8 mouse cellular contexts compared by ENCODE assay signal in the genomic region with DNA sequence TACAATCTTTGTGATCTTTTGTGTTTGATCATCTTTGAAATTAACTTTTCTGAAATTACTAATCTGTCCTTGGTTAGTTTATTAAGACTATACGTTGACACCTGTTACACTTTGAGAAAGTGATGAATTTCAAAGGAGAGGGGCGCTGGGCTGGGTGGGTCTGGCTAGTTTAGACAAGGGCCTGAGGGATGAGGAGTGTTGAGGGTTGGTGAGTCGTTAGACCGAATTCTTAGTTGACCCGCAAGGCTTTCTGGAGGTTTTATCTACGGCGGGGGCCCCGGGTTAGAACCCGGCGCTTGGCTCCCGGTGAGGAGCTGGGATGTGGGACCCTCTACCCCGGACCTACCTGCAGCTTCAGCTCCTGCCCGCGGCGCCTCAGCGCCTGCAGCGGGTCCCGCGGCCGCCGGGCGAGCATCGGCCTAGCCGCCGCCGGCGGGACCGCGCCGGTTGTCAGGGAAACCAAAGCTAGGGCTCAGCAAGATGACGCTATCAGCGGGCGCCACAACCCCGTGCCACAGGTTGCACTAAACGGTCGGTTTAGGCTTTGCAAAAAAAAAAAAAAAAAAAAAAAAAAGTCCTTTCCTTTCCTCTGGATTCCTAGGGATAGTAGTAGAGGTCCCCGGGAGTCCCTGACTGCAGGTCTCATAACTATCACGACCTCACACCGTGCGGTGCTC. TPM values are rescaled to one million over a fixed set of nuclear protein-coding genes. Genes with fewer than 3 reads are reported as not detected.
A peak's percentile ranks its signal among the peaks of the same experiment; 100 is the strongest.
DNase-seq lines count a peak whose midpoint lies in the region; ATAC-seq and TF ChIP-seq lines count a peak whose summit lies in the region.

Gene Nphp1, minus strand, starts transcription at position 458 of the 677 bp plus-strand sequence.

- H3K4me3 ChIP-seq in gastrocnemius, adult 2 months: peak within 1 kb of the TSS; percentile 89
- H3K4me3 ChIP-seq in hindbrain, postnatal 0 days (ENCODE audit: low read length): peak within 1 kb of the TSS; percentile 76
- peak within 1 kb of the TSS; percentile 96 for H3K4me3 ChIP-seq in left cerebral cortex, adult 2 months

- H3K36me3 ChIP-seq in hindbrain, postnatal 0 days (ENCODE audit: insufficient read depth, low read length): no peaks in the 10 kb centered on the region

- peak; percentile 87 for ATAC-seq in hindbrain, postnatal 0 days
- ATAC-seq in megakaryocyte, adult 5-6 weeks (ENCODE audit: poor library complexity, severe bottlenecking): peak; percentile 89

- peak within 1 kb of the TSS; percentile 69 for H3K9ac ChIP-seq in hindbrain, postnatal 0 days (replicated peaks; ENCODE audit: low read length)

- H3K9me3 ChIP-seq in hindbrain, postnatal 0 days (ENCODE audit: low read length): no peaks in the 10 kb centered on the region

- H3K4me2 ChIP-seq in hindbrain, postnatal 0 days (ENCODE audit: low read depth, low read length): peak within 1 kb of the TSS; percentile 77

- H3K4me1 ChIP-seq in hindbrain, postnatal 0 days (ENCODE audit: insufficient read depth, low read length): peaks cover 19% of the 10 kb centered on the region

- intact Hi-C loops in gastrocnemius, adult 2 months (cut with DNase I): no loop called here
- intact Hi-C loops in left cerebral cortex, adult 2 months (cut with DNase I): no loop called here

- peak within 1 kb of the TSS; percentile 87 for H3K27ac ChIP-seq in gastrocnemius, adult 2 months
- H3K27ac ChIP-seq in hindbrain, postnatal 0 days: peak within 1 kb of the TSS; percentile 64; the same call in 1 of the 2 replicates
- H3K27ac ChIP-seq in left cerebral cortex, adult 2 months: peak within 1 kb of the TSS; percentile 28; the same call in 1 of the 2 replicates

- DNase-seq in WW6 (ENCODE audit: low read depth, low spot score): peak; percentile 48
- DNase-seq in cerebellum, postnatal 4 days (ENCODE audit: low spot score in 2 of 2): peak; percentile 75 to 81
- peak; percentile 92 for DNase-seq in gastrocnemius, adult 2 months
- DNase-seq in hindbrain, postnatal 0 days (ENCODE audit: low spot score): peak; percentile 94
- peak; percentile 88 for DNase-seq in left cerebral cortex, adult 2 months (ENCODE audit: extremely low spot score in 1 of 2, low spot score in 2 of 2)
- DNase-seq in right cerebral cortex, adult 2 months (ENCODE audit: low spot score in 2 of 2): peak; percentile 88 to 90
- peak; percentile 83 for DNase-seq in urinary bladder, postnatal 14 days (ENCODE audit: low spot score)

- under 1% methylated on average over 40 of the region's 40 CpGs for WGBS in hindbrain, postnatal 0 days

- TF ChIP-seq CTCF in gastrocnemius, adult 2 months (IDR thresholded peaks at IDR 0.05): no peak
- no peak for TF ChIP-seq CTCF in hindbrain, postnatal 0 days (IDR thresholded peaks at IDR 0.05; ENCODE audit: low read depth)
- TF ChIP-seq CTCF in left cerebral cortex, adult 2 months (IDR thresholded peaks at IDR 0.05): no peak

- no peaks in the 10 kb centered on the region for H3K27me3 ChIP-seq in hindbrain, postnatal 0 days (ENCODE audit: insufficient read depth, low read length)

RNA-seq across cellular contexts. Expression of gene Nphp1, which starts in this region (rescaled TPM):
- 10 to 100 TPM; 21.5 to 23.2 TPM for total RNA-seq in gastrocnemius, adult 2 months (2021)
- total RNA-seq in hindbrain, postnatal 0 days (2014; rRNA removed): 11.0 and 11.4 TPM in 2 replicates
- polyA plus RNA-seq in hindbrain, postnatal 0 days (2015; fragmentation: Nextera tagmentation; extraction: Ambion mirVana): 17.3 and 18.5 TPM in 2 replicates
- total RNA-seq in left cerebral cortex, adult 2 months (2021): 10 to 100 TPM; 15.5 to 18.2 TPM
- 0.84 and 2.1 TPM in 2 replicates for total RNA-seq in megakaryocyte, adult 5-6 weeks (2015)
- 0.24 and 1.7 TPM in 2 replicates for total RNA-seq in megakaryocyte, adult 5-6 weeks (2017)

Comparison
In these comparisons a context has a peak if more than half of its experiments do, and no peak if none do; other contexts are left out.
1. Peak in every context shown above with its lines: DNase-seq, ATAC-seq, H3K4me3 ChIP-seq and H3K27ac ChIP-seq.
2. H3K27ac ChIP-seq: peak in every context shown above with its lines; median percentile 87 in gastrocnemius, adult 2 months; 64 in hindbrain, postnatal 0 days; 28 in left cerebral cortex, adult 2 months.